Mouse (Mus musculus): Measurements from ENCODE around the gene Anp32e. TPM values are rescaled to one million over a fixed set of nuclear protein-coding genes. Genes with fewer than 3 reads are reported as not detected.
"Not testable (repeated sequence)": the region's sequence is repeated elsewhere in the genome, so short reads cannot be mapped to it uniquely, and the experiment has no call there.

Anp32e gene
- polyA plus RNA-seq, 1 experiment from 2014 or later, result 110 TPM

- not testable (repeated sequence) for H3K36me3 ChIP-seq (ENCODE audit: control insufficient read depth, insufficient read depth, low read length); H3K9ac ChIP-seq (ENCODE audit: low read depth, low read length); H3K9me3 ChIP-seq (ENCODE audit: control insufficient read depth, low read length); ATAC-seq; H3K4me1 ChIP-seq (ENCODE audit: control insufficient read depth, insufficient read depth, low read depth, low read length); H3K27ac ChIP-seq (ENCODE audit: low read depth, low read length); H3K4me3 ChIP-seq (ENCODE audit: low read length); H3K4me2 ChIP-seq (ENCODE audit: low read length); H3K27me3 ChIP-seq (replicated peaks; ENCODE audit: control insufficient read depth, insufficient read depth, low read length)
- WGBS, result 61% methylated on average over 2 of the region's 2 CpGs
These were observed 8.5 kb upstream of the Anp32e start for GRCm38 (mm10) chr3:95920532-95920931.

GRCm38 (mm10) chr3:95923429-95923828 is 5.6 kb upstream of the Anp32e start:
- not testable (repeated sequence) for ATAC-seq; H3K4me3 ChIP-seq (ENCODE audit: low read length); H3K4me1 ChIP-seq (ENCODE audit: control insufficient read depth, insufficient read depth, low read depth, low read length); H3K36me3 ChIP-seq (ENCODE audit: control insufficient read depth, insufficient read depth, low read length); H3K27ac ChIP-seq (ENCODE audit: low read depth, low read length); H3K9ac ChIP-seq (ENCODE audit: low read depth, low read length); H3K4me2 ChIP-seq (ENCODE audit: low read length); H3K9me3 ChIP-seq (ENCODE audit: control insufficient read depth, low read length); H3K27me3 ChIP-seq (replicated peaks; ENCODE audit: control insufficient read depth, insufficient read depth, low read length)
- 93% methylated on average over 7 of the region's 7 CpGs for WGBS

GRCm38 (mm10) chr3:95924185-95924584 is 4.9 kb upstream of the Anp32e start:
- WGBS, result 79% methylated on average over 4 of the region's 4 CpGs
- H3K4me3 ChIP-seq (ENCODE audit: low read length), result no peak overlapping the region
- H3K4me1 ChIP-seq (ENCODE audit: control insufficient read depth, insufficient read depth, low read depth, low read length), result no peaks in the 10 kb centered on the region; the same call in 1 of the 2 replicates
- no peak overlapping the region for H3K4me2 ChIP-seq (ENCODE audit: low read length)
- no peaks in the 10 kb centered on the region for H3K36me3 ChIP-seq (ENCODE audit: control insufficient read depth, insufficient read depth, low read length)
- no peak for ATAC-seq
- H3K9me3 ChIP-seq (ENCODE audit: control insufficient read depth, low read length), result no peaks in the 10 kb centered on the region
- H3K9ac ChIP-seq (ENCODE audit: low read depth, low read length), result no peak overlapping the region
- H3K27me3 ChIP-seq (replicated peaks; ENCODE audit: control insufficient read depth, insufficient read depth, low read length), result no peaks in the 10 kb centered on the region
- no peak overlapping the region for H3K27ac ChIP-seq (ENCODE audit: low read depth, low read length)

GRCm38 (mm10) chr3:95925087-95925486 is 4.0 kb upstream of the Anp32e start:
- 86% methylated on average over 5 of the region's 5 CpGs for WGBS
- Histone ChIP-seq H3K4me3 (ENCODE audit: low read length) (no peak overlapping the region), H3K4me1 (ENCODE audit: control insufficient read depth, insufficient read depth, low read depth, low read length) (no peaks in the 10 kb centered on the region; the same call in 1 of the 2 replicates), H3K27ac (ENCODE audit: low read depth, low read length) (no peak overlapping the region), H3K36me3 (ENCODE audit: control insufficient read depth, insufficient read depth, low read length) (no peaks in the 10 kb centered on the region), H3K9me3 (ENCODE audit: control insufficient read depth, low read length) (no peaks in the 10 kb centered on the region), H3K9ac (ENCODE audit: low read depth, low read length) (no peak overlapping the region), H3K4me2 (ENCODE audit: low read length) (no peak overlapping the region), H3K27me3 (replicated peaks; ENCODE audit: control insufficient read depth, insufficient read depth, low read length) (no peaks in the 10 kb centered on the region)
- no peak for ATAC-seq

GRCm38 (mm10) chr3:95928261-95928657 is 787 bp upstream of the Anp32e start:
- H3K9me3 ChIP-seq (ENCODE audit: control insufficient read depth, low read length), result no peaks in the 10 kb centered on the region
- no peak for ATAC-seq
- H3K27ac ChIP-seq (ENCODE audit: low read depth, low read length), result no peak overlapping the region

GRCm38 (mm10) chr3:95929581-95930470 is 780 bp downstream of the Anp32e start:
- Histone ChIP-seq H3K27me3 (replicated peaks; ENCODE audit: control insufficient read depth, insufficient read depth, low read length) (no peaks in the 10 kb centered on the region), H3K4me2 (ENCODE audit: low read length) (peak overlapping the region; percentile 82), H3K4me1 (ENCODE audit: control insufficient read depth, insufficient read depth, low read depth, low read length) (peaks cover 5% of the 10 kb centered on the region), H3K27ac (ENCODE audit: low read depth, low read length) (peak overlapping the region; percentile 86), H3K9ac (ENCODE audit: low read depth, low read length) (peak overlapping the region; percentile 85), H3K9me3 (ENCODE audit: control insufficient read depth, low read length) (no peaks in the 10 kb centered on the region), H3K36me3 (ENCODE audit: control insufficient read depth, insufficient read depth, low read length) (peaks cover 5% of the 10 kb centered on the region; the same call in 1 of the 2 replicates), H3K4me3 (ENCODE audit: low read length) (peak overlapping the region; percentile 86)
- ATAC-seq, result no peak; the same call in 1 of the 2 replicates
- WGBS, result under 1% methylated on average over 84 of the region's 105 CpGs

More at GRCm38 (mm10) chr3:95928261-95928657, 787 bp upstream of the Anp32e start:
- Histone ChIP-seq H3K4me1 (ENCODE audit: control insufficient read depth, insufficient read depth, low read depth, low read length) (peaks cover 5% of the 10 kb centered on the region), H3K4me2 (ENCODE audit: low read length) (peak overlapping the region; percentile 68), H3K9ac (ENCODE audit: low read depth, low read length) (peak overlapping the region; percentile 24; the same call in 1 of the 2 replicates), H3K27me3 (replicated peaks; ENCODE audit: control insufficient read depth, insufficient read depth, low read length) (no peaks in the 10 kb centered on the region), H3K36me3 (ENCODE audit: control insufficient read depth, insufficient read depth, low read length) (no peaks in the 10 kb centered on the region), H3K4me3 (ENCODE audit: low read length) (peak overlapping the region; percentile 86)
- 63% methylated on average over 6 of the region's 6 CpGs for WGBS

- no peaks in the 10 kb centered on the region for H3K27me3 ChIP-seq (replicated peaks; ENCODE audit: control insufficient read depth, insufficient read depth, low read length)
- ATAC-seq, result no peak
- H3K9me3 ChIP-seq (ENCODE audit: control insufficient read depth, low read length), result no peaks in the 10 kb centered on the region
- peak overlapping the region; percentile 82 for H3K4me2 ChIP-seq (ENCODE audit: low read length)
- 5% methylated on average over 5 of the region's 5 CpGs for WGBS
- H3K4me3 ChIP-seq (ENCODE audit: low read length), result peak overlapping the region; percentile 86
- H3K27ac ChIP-seq (ENCODE audit: low read depth, low read length), result no peak overlapping the region; the same call in 1 of the 2 replicates
- H3K9ac ChIP-seq (ENCODE audit: low read depth, low read length), result peak overlapping the region; percentile 85
- peaks cover 5% of the 10 kb centered on the region for H3K4me1 ChIP-seq (ENCODE audit: control insufficient read depth, insufficient read depth, low read depth, low read length)
- peaks cover 5% of the 10 kb centered on the region; the same call in 1 of the 2 replicates for H3K36me3 ChIP-seq (ENCODE audit: control insufficient read depth, insufficient read depth, low read length)
These were observed 1.4 kb downstream of the Anp32e start for GRCm38 (mm10) chr3:95930471-95930789.

- Histone ChIP-seq H3K4me3 (ENCODE audit: low read length) (no peak overlapping the region), H3K27me3 (replicated peaks; ENCODE audit: control insufficient read depth, insufficient read depth, low read length) (no peaks in the 10 kb centered on the region), H3K9ac (ENCODE audit: low read depth, low read length) (no peak overlapping the region), H3K9me3 (ENCODE audit: control insufficient read depth, low read length) (no peaks in the 10 kb centered on the region), H3K27ac (ENCODE audit: low read depth, low read length) (no peak overlapping the region), H3K4me1 (ENCODE audit: control insufficient read depth, insufficient read depth, low read depth, low read length) (peaks cover 5% of the 10 kb centered on the region), H3K4me2 (ENCODE audit: low read length) (no peak overlapping the region), H3K36me3 (ENCODE audit: control insufficient read depth, insufficient read depth, low read length) (peaks cover 5% of the 10 kb centered on the region; the same call in 1 of the 2 replicates)
- 88% methylated on average over 1 of the region's 1 CpGs for WGBS
- no peak for ATAC-seq
These were observed 2.4 kb downstream of the Anp32e start for GRCm38 (mm10) chr3:95931471-95931870.

GRCm38 (mm10) chr3:95932157-95932556 is 3.1 kb downstream of the Anp32e start:
- Histone ChIP-seq H3K9me3 (ENCODE audit: control insufficient read depth, low read length) (no peaks in the 10 kb centered on the region), H3K4me1 (ENCODE audit: control insufficient read depth, insufficient read depth, low read depth, low read length) (peaks cover 5% of the 10 kb centered on the region), H3K4me3 (ENCODE audit: low read length) (no peak overlapping the region), H3K27ac (ENCODE audit: low read depth, low read length) (no peak overlapping the region), H3K9ac (ENCODE audit: low read depth, low read length) (no peak overlapping the region), H3K4me2 (ENCODE audit: low read length) (no peak overlapping the region), H3K27me3 (replicated peaks; ENCODE audit: control insufficient read depth, insufficient read depth, low read length) (no peaks in the 10 kb centered on the region), H3K36me3 (ENCODE audit: control insufficient read depth, insufficient read depth, low read length) (peaks cover 7% of the 10 kb centered on the region)
- no peak for ATAC-seq
- whole genome bisulfite sequencing, result 54% methylated on average over 1 of the region's 1 CpGs

Measured in hindbrain, embryonic 16.5 days (tissue).